Mouse (Mus musculus) testis, adult 2 months (tissue): ENCODE measurements at regions not wholly inside any gene's neighbourhood (a gene's known extent, or its start where the extent isn't known, plus 50 kb on each side); places are given as distances from the start of the nearest gene placed in this dataset.

Experiments
- CTCF ChIP-seq: fragments of 200-500 bp; IDR thresholded peaks from 2 replicates; pipeline ENCODE4 v1.5.1; 2012; ENCODE audit warnings: low read depth, mild to moderate bottlenecking, inconsistent platforms, low read length, moderate library complexity; ENCODE audit not compliant: control insufficient read depth, insufficient read depth, insufficient replicate concordance
- POLR2A ChIP-seq: fragments of 200-500 bp; IDR thresholded peaks from 2 replicates; pipeline ENCODE4 v1.6.1; 2012; ENCODE audit warnings: low read depth, mild to moderate bottlenecking, inconsistent platforms, low read length, moderate library complexity; ENCODE audit not compliant: control insufficient read depth

GRCm38 (mm10) chr2:17193611-17194010 is 537.7 kb downstream of the Nebl start:
- TF ChIP-seq CTCF (no peak), POLR2A (no peak)
